Mouse (Mus musculus): Measurements from ENCODE around the gene Git1. TPM values are rescaled to one million over a fixed set of nuclear protein-coding genes. Genes with fewer than 3 reads are reported as not detected.

The Git1 gene
- polyA plus RNA-seq, 1 experiment = 56.7 TPM

DNA sequence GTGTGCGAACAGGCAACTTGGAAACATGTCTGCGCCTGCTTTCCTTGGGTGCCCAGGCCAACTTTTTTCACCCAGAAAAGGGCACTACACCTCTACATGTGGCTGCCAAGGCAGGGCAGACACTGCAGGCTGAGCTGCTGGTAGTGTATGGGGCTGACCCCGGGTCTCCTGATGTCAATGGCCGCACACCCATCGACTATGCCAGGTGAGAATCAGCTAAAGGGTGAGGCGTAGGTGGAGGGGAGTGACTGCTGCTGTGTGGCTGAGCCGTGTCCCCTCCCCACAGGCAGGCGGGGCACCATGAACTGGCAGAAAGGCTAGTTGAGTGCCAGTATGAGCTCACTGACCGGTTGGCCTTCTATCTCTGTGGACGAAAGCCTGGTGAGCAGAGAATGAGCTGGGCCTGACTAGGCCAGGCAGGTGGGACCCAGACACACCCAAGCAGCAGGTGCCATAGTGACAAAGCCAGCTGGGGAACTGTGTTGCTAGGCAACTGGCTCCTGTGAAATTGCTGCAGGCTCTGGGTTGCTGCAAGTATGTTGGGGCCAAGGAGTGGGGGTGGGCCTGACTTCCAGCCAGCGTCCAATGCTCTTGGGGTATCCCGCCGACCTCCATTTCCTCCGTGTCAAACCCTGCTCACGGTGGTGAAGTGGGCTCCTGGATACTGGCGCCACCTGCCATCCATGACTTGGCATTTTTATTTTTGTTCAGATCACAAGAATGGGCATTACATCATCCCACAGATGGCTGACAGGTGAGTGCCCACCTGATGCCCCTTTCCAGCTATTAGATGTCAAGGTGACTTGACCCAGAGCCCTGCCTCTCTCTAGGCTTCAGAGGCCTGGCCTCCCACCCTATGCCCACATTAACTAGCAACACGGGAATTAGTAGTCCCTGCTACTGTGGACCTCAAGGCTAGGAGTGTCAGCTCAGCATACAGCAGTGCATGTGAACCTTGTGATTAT lies 7.3 kb downstream of the Git1 start:
- TF ChIP-seq FOSL1 (IDR thresholded peaks at IDR 0.05; ENCODE audit: insufficient read depth, low read length, poor library complexity, severe bottlenecking) = no peak
- no peak for TF ChIP-seq MYOG (IDR thresholded peaks at IDR 0.05; ENCODE audit: control insufficient read depth, extremely low read depth, insufficient read length)
- no peak for TF ChIP-seq CTCF (IDR thresholded peaks at IDR 0.05; ENCODE audit: control insufficient read depth, insufficient read depth, insufficient read length)
- no peak for TF ChIP-seq USF1 (IDR thresholded peaks at IDR 0.05; ENCODE audit: low read depth)
- TF ChIP-seq MAX (IDR thresholded peaks at IDR 0.05) = no peak
- no peak for TF ChIP-seq MYOD1 (IDR thresholded peaks at IDR 0.05; ENCODE audit: control insufficient read depth, insufficient read length, low read depth)
- no peak for TF ChIP-seq CEBPB (IDR thresholded peaks at IDR 0.05; ENCODE audit: low read depth)
- Histone ChIP-seq H3ac (ENCODE audit: control insufficient read depth, insufficient read length, low read depth) (no peak overlapping the region), H3K4me3 (ENCODE audit: insufficient read depth, poor library complexity, severe bottlenecking) (no peak overlapping the region), H3K27me3 (ENCODE audit: control insufficient read depth, insufficient read depth, insufficient read length) (no peaks in the 10 kb centered on the region), H3K79me3 (ENCODE audit: low read depth) (peaks cover 41% of the 10 kb centered on the region), H3K79me2 (ENCODE audit: control insufficient read depth, insufficient read depth) (peaks cover 62% of the 10 kb centered on the region), H3K36me3 (ENCODE audit: control insufficient read depth, insufficient read depth) (peaks cover 76% of the 10 kb centered on the region)

DNA sequence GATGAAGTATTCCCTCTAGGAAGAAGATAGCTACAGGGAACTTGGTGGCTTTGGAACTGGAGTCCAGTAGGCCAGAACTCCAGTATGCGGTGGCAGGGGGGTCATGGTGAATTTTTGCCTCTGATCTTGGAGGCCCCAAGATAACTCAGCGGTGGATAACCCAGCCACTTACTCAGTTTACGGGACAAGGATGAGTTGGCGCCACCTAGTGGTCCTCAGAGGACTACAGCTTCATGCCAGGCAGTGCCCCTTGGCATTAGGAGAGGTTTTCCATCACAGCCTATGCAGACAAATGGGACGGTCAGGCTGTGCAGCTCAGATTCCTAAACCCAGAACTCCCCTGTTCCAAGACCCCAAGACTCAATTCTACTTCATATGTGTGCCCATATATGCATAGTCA lies 8.0 kb downstream of the Git1 start:
- Histone ChIP-seq H3K27me3 (ENCODE audit: control insufficient read depth, insufficient read depth, insufficient read length) (no peaks in the 10 kb centered on the region), H3K79me2 (ENCODE audit: control insufficient read depth, insufficient read depth) (peaks cover 54% of the 10 kb centered on the region), H3ac (ENCODE audit: control insufficient read depth, insufficient read length, low read depth) (no peak overlapping the region), H3K4me3 (ENCODE audit: insufficient read depth, poor library complexity, severe bottlenecking) (no peak overlapping the region), H3K36me3 (ENCODE audit: control insufficient read depth, insufficient read depth) (peaks cover 75% of the 10 kb centered on the region), H3K79me3 (ENCODE audit: low read depth) (peaks cover 33% of the 10 kb centered on the region)
- TF ChIP-seq MYOG (IDR thresholded peaks at IDR 0.05; ENCODE audit: control insufficient read depth, extremely low read depth, insufficient read length) (no peak), MYOD1 (IDR thresholded peaks at IDR 0.05; ENCODE audit: control insufficient read depth, insufficient read length, low read depth) (no peak), CEBPB (IDR thresholded peaks at IDR 0.05; ENCODE audit: low read depth) (no peak), CTCF (IDR thresholded peaks at IDR 0.05; ENCODE audit: control insufficient read depth, insufficient read depth, insufficient read length) (peak; percentile 91), MAX (IDR thresholded peaks at IDR 0.05) (no peak)

DNA sequence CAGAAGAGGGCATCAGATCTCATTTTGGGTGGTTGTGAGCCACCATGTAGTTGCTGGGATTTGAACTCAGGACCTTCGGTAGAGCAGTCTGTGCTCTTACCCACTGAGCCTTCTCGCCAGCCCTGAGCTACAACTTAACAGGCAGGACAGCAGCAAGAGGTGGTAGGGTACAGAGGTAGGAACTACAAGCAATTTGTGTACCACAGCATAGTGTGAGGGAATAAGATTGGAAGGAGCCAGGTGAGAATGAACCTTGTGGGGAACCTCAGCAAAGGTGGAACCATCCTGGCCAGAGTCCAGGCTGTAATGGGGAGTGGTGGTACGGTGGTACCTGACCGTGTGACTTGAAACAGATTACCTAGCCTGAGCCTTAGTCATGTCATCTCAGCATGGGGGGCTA lies 8.6 kb downstream of the Git1 start:
- TF ChIP-seq CTCF (IDR thresholded peaks at IDR 0.05; ENCODE audit: control insufficient read depth, insufficient read depth, insufficient read length) (no peak), MAX (IDR thresholded peaks at IDR 0.05) (no peak), MYOG (IDR thresholded peaks at IDR 0.05; ENCODE audit: control insufficient read depth, extremely low read depth, insufficient read length) (no peak), USF1 (IDR thresholded peaks at IDR 0.05; ENCODE audit: low read depth) (no peak), CEBPB (IDR thresholded peaks at IDR 0.05; ENCODE audit: low read depth) (no peak), MYOD1 (IDR thresholded peaks at IDR 0.05; ENCODE audit: control insufficient read depth, insufficient read length, low read depth) (no peak), FOSL1 (IDR thresholded peaks at IDR 0.05; ENCODE audit: insufficient read depth, low read length, poor library complexity, severe bottlenecking) (no peak)
- Histone ChIP-seq H3K79me3 (ENCODE audit: low read depth) (peaks cover 30% of the 10 kb centered on the region), H3K36me3 (ENCODE audit: control insufficient read depth, insufficient read depth) (peaks cover 79% of the 10 kb centered on the region)

DNA sequence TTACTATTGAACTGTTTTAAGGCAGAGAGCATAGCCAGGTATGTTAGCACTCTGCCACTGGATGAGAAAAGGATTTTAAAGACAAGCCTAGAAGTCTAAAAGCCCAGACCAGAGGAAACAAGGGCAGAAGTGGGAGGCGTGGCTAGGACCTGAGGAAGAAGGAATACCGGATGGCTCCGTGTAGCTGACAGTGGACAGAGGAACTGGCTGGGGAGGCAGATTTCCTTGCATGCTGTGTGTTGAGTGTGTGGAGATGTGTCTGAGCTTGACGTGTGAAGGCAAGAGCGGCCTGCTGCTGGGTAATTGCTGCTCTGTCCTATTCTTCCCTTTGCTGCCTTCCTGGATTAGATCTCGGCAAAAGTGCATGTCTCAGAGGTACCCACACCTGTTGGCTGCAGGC lies 9.1 kb downstream of the Git1 start:
- Histone ChIP-seq H3K79me2 (ENCODE audit: control insufficient read depth, insufficient read depth) (peaks cover 44% of the 10 kb centered on the region), H3K79me3 (ENCODE audit: low read depth) (peaks cover 26% of the 10 kb centered on the region), H3K4me3 (ENCODE audit: insufficient read depth, poor library complexity, severe bottlenecking) (no peak overlapping the region), H3ac (ENCODE audit: control insufficient read depth, insufficient read length, low read depth) (no peak overlapping the region), H3K36me3 (ENCODE audit: control insufficient read depth, insufficient read depth) (peaks cover 81% of the 10 kb centered on the region), H3K27me3 (ENCODE audit: control insufficient read depth, insufficient read depth, insufficient read length) (no peaks in the 10 kb centered on the region)
- TF ChIP-seq MAX (IDR thresholded peaks at IDR 0.05) = no peak
- no peak for TF ChIP-seq CEBPB (IDR thresholded peaks at IDR 0.05; ENCODE audit: low read depth)
- no peak for TF ChIP-seq MYOG (IDR thresholded peaks at IDR 0.05; ENCODE audit: control insufficient read depth, extremely low read depth, insufficient read length)
- TF ChIP-seq USF1 (IDR thresholded peaks at IDR 0.05; ENCODE audit: low read depth) = no peak
- no peak for TF ChIP-seq MYOD1 (IDR thresholded peaks at IDR 0.05; ENCODE audit: control insufficient read depth, insufficient read length, low read depth)
- no peak for TF ChIP-seq CTCF (IDR thresholded peaks at IDR 0.05; ENCODE audit: control insufficient read depth, insufficient read depth, insufficient read length)
- TF ChIP-seq FOSL1 (IDR thresholded peaks at IDR 0.05; ENCODE audit: insufficient read depth, low read length, poor library complexity, severe bottlenecking) = no peak

More for the DNA sequence above, 8.6 kb downstream of the Git1 start:
- H3ac ChIP-seq (ENCODE audit: control insufficient read depth, insufficient read length, low read depth) = no peak overlapping the region
- peaks cover 49% of the 10 kb centered on the region for H3K79me2 ChIP-seq (ENCODE audit: control insufficient read depth, insufficient read depth)
- H3K27me3 ChIP-seq (ENCODE audit: control insufficient read depth, insufficient read depth, insufficient read length) = no peaks in the 10 kb centered on the region
- H3K4me3 ChIP-seq (ENCODE audit: insufficient read depth, poor library complexity, severe bottlenecking) = no peak overlapping the region

DNA sequence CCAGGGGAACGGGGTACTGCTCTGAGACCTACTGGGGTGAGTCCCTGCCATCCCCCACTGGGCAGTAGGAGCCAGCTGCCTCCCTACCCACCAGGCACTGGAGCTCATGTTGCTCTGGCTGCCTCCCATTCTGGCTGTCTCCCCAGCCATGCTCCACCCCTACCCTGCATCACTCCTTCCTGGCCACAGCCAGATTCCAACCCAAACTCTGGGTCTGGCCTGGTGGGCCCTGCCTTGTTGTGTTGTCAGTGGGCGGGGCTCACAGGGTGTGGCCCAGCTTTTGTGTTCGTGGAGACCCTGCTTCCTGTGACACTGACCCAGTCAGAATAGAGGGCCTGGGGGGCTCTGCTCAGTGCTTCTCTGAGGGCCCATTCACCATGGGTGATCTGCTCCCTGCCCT lies 10.1 kb downstream of the Git1 start:
- Histone ChIP-seq H3K27me3 (ENCODE audit: control insufficient read depth, insufficient read depth, insufficient read length) (no peaks in the 10 kb centered on the region), H3K79me3 (ENCODE audit: low read depth) (peaks cover 17% of the 10 kb centered on the region), H3K4me3 (ENCODE audit: insufficient read depth, poor library complexity, severe bottlenecking) (no peak overlapping the region), H3K36me3 (ENCODE audit: control insufficient read depth, insufficient read depth) (peaks cover 87% of the 10 kb centered on the region), H3ac (ENCODE audit: control insufficient read depth, insufficient read length, low read depth) (no peak overlapping the region), H3K79me2 (ENCODE audit: control insufficient read depth, insufficient read depth) (peaks cover 33% of the 10 kb centered on the region)
- TF ChIP-seq MYOD1 (IDR thresholded peaks at IDR 0.05; ENCODE audit: control insufficient read depth, insufficient read length, low read depth) (no peak), FOSL1 (IDR thresholded peaks at IDR 0.05; ENCODE audit: insufficient read depth, low read length, poor library complexity, severe bottlenecking) (no peak), CEBPB (IDR thresholded peaks at IDR 0.05; ENCODE audit: low read depth) (no peak), CTCF (IDR thresholded peaks at IDR 0.05; ENCODE audit: control insufficient read depth, insufficient read depth, insufficient read length) (no peak), USF1 (IDR thresholded peaks at IDR 0.05; ENCODE audit: low read depth) (no peak), MAX (IDR thresholded peaks at IDR 0.05) (no peak), MYOG (IDR thresholded peaks at IDR 0.05; ENCODE audit: control insufficient read depth, extremely low read depth, insufficient read length) (no peak)
